Mouse (Mus musculus) erythroblast, adult 5-6 weeks (primary cell): ENCODE results near the gene Dnaic1. TPM values are rescaled to one million over a fixed set of nuclear protein-coding genes. Genes with fewer than 3 reads are reported as not detected.
"Not testable (repeated sequence)": the region's sequence is repeated elsewhere in the genome, so short reads cannot be mapped to it uniquely, and the experiment has no call there.

Source experiments
- ATAC-seq: replicated peaks from 2 replicates; pipeline ENCODE4 v1.8.0; 2016; ENCODE audit warnings: moderate number of reproducible peaks, mild to moderate bottlenecking, moderate TSS enrichment, inconsistent platforms; ENCODE audit not compliant: poor library complexity, low FRiP score, severe bottlenecking
- total RNA-seq, 2 experiments: library from RNA; stranded (forward) in 1 of 2; stranded (reverse) in 1 of 2; fragments of 150-400 nt in 1 of 2; fragments of 200-764, 138-1000 nt in 1 of 2; gene quantifications; 2 replicates each; pipeline versions ENCODE4 v1.2.3 to v1.2.4; 2015 to 2017; ENCODE audit warnings: low replicate concordance in 2 of 2

Dnaic1 gene
- total RNA-seq, 2 experiments from 2014 or later = not detected

DNA sequence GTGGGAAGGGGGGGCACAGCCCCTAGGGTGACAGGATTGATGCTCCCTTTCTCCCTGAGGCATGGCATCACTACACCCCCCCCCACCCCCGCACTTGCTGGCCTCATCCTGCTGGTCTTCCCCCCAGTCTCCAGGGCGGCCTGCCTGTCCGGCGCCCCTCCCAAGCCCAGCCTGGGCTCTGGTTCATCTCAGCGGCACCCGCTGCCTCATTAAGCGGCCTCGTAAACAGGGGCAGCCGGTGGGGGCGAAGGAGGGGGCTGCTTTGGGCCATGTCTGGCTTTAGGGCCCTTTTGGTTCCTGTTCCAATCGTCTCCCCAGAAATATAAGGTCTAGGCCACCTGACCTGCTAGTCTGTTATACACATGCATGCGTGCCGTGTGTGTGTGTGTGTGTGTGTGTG, 90.0 kb downstream of the Dnaic1 start:
- ATAC-seq = no peak

DNA sequence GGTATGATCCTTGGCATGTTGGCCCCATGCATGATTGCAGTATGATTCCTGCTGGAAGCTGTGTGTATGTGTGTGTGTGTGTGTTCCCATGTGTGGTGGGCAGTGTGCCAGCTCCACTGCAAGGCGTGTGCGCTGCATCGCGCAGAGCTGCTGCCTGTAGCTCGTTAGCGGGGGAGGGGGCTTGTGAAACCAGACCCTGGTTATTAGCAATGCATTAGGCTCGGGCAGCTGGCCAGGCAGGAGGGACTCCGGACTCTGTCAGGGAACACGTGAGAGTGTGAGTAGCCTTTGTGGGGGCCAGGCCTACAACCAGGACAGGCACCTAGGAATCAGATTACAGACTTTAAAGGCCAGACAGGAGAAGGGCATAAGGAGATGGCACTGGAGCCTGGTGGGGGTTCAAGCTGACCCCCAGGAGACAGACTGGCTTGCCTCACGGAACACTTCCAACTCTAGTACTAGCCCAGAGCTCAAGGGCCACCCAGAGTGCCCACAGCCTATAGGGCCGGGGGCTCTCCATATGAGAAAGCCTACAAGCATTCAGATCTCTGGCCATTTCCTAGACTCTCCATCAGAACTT, 91.4 kb downstream of the Dnaic1 start:
- ATAC-seq = no peak

DNA sequence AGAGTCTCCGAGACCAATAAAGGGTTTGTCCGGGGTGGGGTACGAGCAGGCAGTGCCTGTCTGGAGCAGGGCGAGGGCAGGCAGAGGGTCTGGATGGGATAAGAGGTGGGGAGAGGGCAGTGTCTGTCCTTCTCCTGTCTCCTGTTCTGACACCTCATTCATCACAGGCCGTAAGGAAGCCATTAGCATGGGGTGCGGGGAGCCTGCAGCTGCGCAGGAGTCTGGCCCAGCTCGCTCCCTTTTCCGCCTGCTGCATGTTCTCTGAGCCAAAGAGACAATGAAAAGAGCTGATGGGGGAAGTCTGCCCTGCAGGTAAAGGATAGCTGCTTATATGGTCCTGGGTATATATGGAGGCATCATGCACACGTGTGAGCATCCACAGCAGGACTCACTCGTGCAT, 93.1 kb downstream of the Dnaic1 start:
- ATAC-seq = no peak

DNA sequence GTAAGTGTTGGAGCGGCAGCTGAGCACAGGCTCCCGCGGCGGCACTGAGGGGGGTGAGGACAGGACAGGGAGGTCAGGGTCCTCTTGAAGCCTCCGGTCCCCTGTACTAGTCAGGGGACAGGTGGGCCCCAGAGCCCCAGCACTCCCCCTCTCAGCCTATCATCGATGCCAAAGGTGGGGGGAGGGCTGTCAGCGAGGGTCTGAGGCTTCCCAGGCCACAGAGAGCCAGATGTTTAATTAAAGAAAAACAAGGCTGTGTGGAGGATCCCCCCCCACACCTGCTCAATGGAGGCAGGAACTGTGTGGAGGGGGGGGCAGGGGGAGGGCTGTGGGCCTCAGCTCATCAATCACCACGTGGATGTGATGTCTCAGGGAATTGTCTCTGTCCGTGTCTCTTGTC, 94.0 kb downstream of the Dnaic1 start:
- ATAC-seq = no peak

DNA sequence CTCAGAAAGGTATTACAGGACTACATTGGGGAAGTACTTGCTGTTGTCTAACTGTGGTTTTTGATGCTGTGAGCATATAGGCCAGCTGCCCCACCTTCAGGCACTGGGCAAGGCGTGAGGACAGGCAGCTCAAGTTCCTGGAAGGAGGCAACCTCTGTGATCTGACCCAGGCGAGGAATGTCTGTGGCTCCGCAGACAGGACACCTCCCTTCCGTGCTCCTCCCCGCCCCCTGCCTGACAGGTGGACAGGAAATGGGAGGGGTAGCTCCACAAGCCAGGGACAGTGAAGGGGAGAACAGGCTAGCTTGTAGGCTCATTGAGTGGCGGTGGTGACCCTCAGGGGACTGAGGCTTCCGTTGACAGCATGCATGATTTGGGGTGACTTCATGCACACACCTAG, 95.0 kb downstream of the Dnaic1 start:
- no peak for ATAC-seq

DNA sequence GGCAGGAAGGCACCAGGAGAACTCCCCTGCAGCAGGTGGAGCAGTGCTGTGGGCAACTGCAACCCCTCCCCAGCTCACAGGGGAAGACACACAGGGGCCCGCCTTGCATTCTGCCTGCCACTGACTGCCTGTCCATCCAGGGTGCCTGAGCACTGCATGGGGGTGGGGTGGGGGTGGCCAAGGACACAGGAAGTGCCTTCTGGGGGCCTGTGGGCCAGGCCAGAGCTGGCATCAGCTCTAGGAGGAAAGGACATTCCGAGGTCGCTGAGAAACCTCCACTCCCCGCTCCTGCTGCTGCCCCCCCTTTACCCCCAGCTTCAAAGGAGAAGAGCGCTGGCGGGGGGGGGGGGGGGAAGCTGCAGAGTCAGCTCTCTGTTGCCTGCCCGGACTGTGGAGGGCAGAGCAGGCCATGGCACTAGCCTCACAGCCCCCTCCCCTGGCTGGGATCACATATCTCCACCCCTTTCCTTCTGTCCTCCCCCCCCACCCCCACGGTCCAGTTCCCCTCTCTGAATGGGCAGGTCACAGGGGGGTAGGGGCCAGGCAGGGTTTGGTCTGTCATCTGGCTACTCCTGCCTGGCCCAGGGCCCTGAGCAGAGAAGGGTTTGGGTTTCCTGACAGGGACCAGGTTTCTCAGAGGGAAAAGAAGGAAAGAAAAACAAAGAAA, 95.6 kb downstream of the Dnaic1 start:
- ATAC-seq = no peak

DNA sequence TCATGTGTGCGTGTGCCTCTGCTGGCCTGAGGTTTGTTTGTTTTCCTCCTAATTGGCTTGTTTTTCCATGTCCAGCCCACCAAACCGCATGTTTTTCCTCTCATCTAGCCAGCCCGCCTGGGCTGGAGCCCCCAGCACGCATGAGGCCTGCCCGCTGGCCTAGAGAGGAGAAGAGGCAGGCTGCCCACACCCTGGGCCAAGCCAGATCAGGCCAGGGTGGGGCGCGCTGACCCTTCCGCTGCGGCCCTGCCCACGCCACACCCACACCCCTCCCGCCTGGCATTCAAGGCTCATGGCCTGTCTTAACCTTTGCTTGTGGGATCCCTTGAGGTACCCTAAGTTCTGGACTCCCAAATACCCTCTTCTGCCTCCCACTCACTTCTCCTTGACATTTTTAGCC, 97.1 kb downstream of the Dnaic1 start:
- no peak for ATAC-seq

DNA sequence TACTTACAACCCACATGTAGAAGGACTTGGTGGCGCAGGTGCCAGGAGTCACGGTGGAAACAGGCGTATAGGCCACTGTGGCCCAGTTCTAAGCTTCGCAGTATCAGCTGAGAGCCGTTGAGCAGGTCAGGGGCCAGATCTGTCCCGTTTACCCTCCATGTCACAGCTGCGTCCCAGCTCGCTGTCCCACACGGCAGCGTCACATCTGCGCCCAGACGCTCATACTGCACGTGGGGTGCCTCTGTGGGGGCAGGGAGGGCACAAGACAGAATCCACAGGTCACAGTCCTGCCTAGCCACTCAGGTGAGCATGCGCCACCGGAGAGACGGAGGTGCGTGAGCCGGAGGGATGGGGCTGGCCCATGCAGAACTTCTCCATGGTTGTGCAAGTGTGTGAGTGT, 101.3 kb downstream of the Dnaic1 start:
- ATAC-seq = no peak

DNA sequence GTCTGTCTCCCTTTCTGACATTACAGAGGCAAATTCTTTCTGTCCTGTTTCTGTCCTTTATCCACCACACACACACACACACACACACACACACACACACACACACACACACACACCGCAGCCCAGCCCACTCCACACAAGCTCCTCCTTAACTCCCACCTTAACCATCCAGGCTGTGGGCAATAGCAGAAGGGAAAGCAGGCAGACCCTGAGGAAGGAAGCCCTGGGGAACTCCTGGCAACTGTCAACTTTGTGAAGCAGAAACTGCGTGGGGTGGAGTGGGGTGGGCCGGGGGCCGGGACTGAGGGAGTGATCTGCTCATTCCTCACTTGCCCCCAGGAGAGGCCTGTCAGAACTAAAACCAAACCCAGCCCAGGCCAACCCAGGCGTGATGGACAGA, 101.9 kb downstream of the Dnaic1 start:
- no peak for ATAC-seq

DNA sequence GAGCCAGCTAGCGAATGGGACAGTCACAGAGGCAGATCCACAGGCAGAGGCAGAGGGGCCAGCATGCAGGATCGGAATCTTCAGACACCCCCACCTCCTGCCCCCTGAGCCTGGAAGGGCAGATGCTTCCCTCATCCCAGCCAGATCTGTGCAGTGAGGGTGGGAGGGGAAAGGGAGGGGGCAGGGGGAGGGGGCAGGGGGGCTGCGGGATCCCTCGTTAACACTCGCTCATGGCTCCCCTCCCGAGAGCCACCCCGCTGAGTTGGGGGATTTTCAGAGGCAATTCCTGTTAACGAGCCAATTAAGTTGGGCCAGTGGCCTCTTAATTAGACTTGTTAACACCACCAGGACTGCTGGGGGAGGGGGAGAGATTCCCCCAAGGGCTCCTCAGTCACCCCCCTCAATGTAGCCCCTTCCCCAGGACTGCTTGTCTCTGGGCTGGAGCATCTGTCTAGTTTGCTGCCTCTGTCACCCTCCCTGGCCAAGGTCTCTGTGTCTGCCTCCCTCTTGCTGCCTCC, 102.4 kb downstream of the Dnaic1 start:
- no peak for ATAC-seq

DNA sequence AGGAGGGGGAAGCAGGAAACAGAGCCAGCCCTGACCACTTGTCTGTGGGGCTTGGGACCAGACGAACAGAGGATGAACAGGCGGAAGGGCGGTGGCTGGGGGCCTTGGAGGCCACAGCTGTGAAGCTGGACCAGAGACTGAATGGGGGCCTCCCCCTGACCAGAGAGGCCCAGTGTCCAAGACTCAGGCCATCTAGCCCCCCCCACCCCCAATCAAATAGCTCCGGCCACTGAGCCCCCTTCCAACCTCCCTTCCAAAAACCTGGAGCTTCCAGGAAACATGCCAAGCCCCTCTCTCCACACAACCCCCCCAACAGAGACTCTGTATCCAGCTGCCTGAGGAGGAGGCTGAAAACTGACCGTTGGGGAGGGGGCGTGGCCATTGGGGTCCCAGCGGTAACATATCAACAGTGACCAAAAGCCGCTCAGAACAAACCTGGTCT, 103.0 kb downstream of the Dnaic1 start:
- ATAC-seq = no peak

DNA sequence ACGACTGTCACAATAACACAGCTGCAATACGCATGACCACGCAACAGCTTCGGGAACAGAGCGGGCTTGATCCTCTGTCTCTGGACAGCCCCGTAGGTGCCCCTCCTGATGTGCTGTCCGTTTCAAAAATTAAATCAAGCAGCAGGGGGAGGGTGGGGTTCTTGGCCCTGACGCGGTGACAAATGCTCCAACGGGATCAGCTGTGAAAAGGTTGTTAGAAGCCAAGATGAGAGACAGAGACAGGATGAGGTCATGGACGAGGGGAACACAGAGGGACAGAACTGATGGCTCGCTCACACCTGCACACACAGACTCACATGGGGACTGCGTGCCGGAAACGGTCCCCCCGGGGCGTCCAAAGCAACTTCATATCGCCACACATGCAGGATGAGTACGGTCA, 103.6 kb downstream of the Dnaic1 start:
- no peak for ATAC-seq

DNA sequence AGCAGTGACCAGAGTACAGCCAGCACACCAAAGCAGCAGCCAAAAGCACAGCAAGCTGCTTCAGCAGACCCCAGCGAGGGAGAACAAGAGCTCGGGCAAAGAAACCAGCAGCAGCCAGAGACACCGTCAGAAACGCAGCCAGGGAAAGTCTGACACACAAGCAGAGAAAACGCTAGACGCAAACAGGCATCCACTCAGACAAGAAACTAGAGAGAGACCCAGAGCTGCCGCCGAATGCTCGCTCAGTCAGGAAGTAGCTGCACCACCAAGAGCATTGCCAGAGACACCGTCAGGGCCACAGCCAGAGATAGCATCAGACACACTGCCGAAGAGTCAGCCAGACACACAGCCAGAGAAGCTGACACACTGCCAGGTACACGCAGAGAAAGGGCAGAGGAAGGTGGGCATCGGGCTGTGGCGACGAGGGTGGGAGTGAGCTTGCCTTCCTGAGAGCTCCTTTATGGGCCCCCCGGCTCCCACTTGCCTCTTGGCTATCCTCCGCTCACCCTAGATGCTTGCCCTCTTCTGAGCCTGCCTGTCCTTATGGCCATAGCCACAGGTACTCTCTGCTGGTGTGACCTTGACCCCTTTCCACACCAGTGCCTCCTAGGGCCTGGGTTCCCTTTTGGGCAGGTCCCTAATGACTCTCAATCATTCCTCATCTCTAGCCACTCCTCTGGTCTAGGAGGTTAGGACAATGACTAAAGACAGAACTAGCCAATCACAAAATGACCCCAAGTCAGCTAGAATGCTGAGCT, 106.9 kb downstream of the Dnaic1 start:
- ATAC-seq = no peak

DNA sequence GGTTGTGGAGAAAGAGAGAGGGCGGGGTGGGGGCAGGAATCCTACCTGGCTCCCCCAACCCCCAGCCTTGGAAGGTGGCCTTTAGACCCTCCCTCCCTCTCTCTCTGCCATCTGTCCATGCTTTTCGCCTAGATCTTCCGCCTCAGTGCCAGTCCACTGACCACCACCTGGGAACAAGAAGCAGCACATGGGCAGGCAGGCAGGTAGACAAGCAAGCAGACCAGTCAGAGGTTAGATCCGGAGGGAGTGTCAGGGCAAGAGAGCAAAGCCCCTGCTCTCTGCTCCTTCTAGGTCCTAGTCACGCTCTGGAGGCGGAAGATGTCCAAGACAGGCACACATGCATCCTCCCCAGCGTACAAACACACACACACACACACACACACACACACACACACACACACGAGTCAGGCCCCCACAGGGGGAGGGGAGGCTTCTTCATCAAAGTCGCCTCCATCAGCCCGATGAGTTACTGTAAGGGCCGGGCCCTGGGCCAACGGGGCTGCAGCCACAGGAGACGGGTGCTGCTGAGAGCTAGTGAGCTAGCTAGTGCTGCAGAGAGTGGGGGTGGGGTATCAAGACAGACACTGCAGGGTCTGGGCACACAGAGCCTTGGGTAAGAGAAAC, 107.5 kb downstream of the Dnaic1 start:
- ATAC-seq = no peak

DNA sequence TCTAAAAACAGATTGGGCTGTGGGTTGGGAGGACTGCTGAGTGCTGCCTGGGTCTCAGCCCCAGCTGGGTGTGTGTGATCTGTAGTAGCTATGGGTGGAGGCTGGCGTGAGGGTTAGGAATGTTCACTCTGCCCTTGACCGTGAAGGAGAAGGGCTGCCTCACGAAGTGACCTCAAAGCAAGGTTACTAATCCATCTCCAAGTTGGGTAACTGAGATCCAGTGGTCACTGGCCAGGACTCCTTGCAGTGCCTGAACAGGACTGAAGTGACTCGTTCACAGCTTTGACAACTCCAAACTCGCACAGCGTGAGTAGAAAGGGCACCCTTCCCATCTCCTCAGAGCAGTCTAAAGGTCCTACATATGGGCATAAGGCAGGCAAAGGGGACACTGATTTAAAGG, 109.3 kb downstream of the Dnaic1 start:
- ATAC-seq = no peak

DNA sequence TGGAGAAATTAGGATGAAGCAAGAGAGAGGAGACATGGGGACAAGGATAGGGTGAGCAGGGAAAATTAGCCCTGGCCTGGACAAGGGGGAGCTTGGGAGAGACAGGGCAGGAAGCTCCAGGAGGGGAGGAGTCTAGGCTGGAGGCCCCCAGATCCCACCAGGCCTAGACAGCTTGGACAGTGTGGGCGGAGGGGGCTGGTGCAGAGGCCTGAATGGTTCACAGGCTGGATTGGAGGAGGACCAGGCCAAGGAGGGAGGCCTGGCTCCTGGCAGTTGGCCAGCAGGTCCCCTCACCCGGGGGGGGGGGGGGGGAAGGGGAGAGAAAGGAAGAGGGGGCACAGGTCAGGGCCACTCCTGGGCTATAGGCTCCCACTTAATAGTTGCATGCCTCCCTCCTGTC, 109.7 kb downstream of the Dnaic1 start:
- ATAC-seq = no peak

DNA sequence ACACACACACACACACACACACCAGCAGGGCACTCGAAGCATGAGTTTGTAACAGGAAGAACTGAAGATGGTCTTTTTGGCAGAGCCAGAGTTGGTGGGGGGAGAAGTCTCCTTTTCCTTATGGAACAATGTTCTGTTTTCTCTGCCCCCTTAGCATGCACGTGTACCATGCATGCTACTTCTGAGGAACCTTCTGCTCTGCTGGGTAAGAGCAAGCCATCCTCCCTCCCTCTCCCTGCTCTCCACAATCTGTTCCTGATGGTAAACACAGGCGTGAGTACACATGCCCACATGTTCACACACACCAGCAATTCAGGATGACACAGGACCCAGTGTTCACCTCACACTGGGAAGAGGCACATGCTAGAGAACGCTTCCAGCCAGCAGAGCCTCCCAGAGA, 111.6 kb downstream of the Dnaic1 start:
- no peak for ATAC-seq

DNA sequence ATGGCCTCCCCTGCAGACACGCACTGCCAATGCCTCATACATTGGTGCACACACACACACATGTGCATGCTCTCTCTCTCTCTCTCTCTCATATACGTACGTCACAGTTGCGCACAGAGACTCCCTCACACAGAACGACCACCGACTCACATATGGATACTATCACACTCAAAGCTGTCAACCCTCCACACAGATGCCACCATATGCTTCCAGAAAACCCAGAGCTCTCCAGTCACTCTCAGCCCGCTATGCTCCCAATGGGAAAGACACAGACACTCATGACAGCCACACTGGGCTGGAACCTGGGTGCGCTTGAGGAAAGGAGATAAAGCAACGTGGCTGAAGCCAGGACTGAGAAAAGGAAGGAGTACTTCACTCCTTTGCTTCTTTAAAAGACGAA, 112.4 kb downstream of the Dnaic1 start:
- no peak for ATAC-seq

DNA sequence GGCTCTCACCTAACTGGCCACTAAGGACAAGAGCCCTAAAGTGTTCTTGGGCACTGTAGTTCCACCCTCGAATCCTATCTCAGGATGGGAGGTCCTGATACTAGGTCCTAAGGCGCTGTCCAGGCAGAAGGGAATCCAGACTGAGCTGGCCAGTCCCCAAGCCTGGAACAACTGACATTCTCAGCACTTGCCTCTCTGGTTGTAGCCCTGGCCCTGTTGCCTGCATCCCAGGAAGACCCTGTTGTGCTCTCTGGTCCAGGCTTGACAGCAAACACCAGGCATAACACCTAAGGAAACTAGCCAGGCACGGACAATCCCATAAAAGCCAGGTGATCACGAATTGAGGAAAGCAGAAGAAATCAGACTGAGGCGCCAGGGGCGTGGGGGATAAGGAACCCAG, 113.2 kb downstream of the Dnaic1 start:
- ATAC-seq = no peak

DNA sequence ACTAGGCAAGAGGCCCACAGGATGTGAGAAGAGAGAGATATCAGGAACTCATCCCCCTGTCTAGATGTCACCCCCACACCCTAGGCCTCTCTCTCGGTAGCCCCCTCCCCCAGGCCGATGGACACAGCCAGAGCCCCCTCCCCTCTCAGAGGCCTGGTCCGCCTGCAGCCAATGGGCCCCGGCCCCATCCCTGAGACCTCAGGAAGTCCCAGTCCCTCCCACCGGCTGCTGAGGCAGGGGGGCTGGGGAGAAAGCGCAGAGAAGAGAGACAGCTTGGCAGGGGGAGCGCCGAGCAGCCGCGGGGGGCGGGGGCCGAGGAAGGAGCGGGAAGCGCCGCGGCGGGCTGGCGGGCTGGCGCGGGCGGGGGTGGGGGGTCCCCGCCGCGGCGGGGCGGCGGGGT, 113.7 kb downstream of the Dnaic1 start:
- not testable (repeated sequence) for ATAC-seq
